Mouse (Mus musculus) urinary bladder, postnatal 36 days (tissue): Measurements from ENCODE around the gene Foxe3.
A peak's percentile ranks its signal among the peaks of the same experiment; 100 is the strongest.
"Not testable (repeated sequence)": the region's sequence is repeated elsewhere in the genome, so short reads cannot be mapped to it uniquely, and the experiment has no call there.

Experiments used
- DNase-seq, 2 experiments: peaks; one replicate each; pipeline ENCODE4 v3.0.0; 2022; ENCODE audit warnings: low spot score in 2 of 2, mixed read lengths in 1 of 2

The Foxe3 gene

DNA sequence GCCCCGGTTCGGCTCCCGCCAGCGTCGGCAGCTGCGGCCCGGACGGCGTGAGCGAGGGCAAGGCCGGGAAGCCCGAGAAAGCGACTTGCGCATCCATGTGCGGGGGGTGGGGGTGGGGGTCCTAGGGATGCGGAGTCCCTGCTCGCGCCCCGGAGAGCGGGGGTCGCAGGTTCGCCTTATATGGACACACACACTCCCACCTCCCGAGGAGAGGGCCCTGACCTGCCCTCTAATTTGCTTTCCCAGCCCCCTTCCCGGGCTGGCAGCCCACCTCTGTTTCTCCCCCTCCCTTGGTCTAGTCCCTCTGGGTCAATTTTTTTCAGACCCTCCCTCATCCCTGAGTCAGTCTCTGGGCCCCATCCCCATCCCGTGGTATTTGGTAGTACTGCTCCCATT, at the start of gene Foxe3:
TSS of gene Foxe3 (minus strand) at position 97 of the 396 bp plus-strand sequence.
- DNase-seq = no peak

GRCm38 (mm10) chr4:114973229-114973740, 47.5 kb upstream of the Foxe3 start:
- no peak for DNase-seq

DNA sequence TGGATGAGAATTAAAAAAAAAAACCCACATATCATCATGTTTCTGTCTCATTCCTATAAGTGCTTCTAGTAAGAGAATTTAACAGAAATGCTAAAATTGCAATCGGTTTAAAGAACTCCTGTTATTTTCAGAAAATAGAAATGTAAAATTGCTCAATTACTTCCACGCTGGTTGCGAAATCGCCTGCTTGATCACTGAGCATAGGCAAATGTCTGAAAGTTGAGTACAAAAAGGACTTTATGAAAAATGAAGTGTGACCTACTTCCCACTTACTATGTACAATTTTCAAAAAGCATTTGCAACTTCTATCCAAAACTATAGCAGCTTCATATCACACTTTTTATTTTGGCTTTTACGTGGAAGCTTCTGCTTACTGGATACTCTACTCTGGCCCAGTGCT, 44.9 kb upstream of the Foxe3 start:
- DNase-seq = no peak

DNA sequence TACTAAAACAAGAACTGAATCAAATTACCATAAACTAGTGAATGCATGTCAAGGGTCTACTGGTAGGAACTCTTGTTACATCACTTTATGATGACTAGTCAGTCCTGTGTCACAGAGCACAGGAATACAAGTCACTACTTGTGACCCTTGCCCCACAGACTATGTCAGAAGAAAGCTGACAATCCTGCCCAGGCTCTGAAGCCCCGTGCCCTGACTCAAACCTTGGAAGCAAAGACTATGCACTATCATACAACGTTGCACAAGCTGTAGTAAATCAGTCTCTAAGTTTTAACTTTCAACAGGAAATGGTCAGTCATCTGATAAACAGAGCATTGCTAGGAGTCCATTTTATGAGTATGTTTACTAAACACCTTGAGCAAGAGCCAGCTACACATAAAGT, 35.1 kb upstream of the Foxe3 start:
- DNase-seq = not testable (repeated sequence)

DNA sequence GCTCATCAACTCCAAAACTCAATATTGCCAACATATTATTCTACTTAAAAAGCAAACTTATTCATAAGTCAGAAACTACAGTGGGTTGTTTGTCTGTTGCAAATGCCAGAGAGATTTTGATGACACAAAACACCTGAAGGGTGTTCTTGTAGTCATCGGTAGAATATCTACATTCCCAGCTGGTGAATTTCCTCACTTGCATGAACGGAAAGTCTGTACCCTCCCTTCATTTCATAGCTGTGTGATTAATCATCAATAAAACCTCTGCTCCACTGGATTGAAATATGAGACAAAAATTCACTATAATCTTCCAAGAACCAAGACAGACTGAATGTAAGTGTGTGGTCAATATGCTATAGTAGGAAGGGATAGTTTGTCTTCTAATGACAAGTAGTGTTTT, 33.7 kb upstream of the Foxe3 start:
- DNase-seq = no peak

GRCm38 (mm10) chr4:114958786-114959185, 33.0 kb upstream of the Foxe3 start:
- DNase-seq = no peak

GRCm38 (mm10) chr4:114958231-114958630, 32.4 kb upstream of the Foxe3 start:
- DNase-seq = no peak

GRCm38 (mm10) chr4:114957403-114957802, 31.6 kb upstream of the Foxe3 start:
- DNase-seq = no peak

GRCm38 (mm10) chr4:114953172-114953571, 27.4 kb upstream of the Foxe3 start:
- DNase-seq = no peak

DNA sequence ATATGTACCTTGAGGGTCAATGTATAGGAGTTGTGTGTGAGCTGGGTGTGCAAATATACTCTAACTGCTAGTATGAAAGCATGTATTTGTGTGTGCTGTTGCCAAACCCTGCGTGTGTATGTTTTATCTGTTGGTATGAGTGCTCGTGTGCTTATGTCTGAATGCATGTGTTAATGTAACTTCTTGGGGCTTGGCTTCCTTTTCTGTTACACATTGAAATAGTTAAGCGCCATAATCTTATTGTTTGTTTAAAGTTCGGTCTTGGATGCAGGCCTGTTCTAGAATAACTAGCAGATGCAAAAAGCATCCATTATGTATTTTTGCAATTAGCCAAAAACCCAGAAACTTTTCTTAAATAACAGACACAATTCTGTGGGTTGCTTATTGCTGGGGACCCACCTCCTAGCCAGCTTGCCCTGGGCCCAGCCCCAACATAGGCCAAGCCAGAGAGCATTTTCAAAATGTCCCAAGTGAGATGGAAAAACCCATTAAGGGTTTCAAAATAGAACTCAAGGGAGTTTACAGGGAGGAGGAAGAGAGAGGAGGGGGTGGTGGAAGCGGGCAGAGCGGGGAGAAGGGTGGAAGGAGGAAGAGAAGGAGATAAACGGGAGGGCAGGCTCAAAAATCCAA, 22.2 kb upstream of the Foxe3 start:
- no peak for DNase-seq

DNA sequence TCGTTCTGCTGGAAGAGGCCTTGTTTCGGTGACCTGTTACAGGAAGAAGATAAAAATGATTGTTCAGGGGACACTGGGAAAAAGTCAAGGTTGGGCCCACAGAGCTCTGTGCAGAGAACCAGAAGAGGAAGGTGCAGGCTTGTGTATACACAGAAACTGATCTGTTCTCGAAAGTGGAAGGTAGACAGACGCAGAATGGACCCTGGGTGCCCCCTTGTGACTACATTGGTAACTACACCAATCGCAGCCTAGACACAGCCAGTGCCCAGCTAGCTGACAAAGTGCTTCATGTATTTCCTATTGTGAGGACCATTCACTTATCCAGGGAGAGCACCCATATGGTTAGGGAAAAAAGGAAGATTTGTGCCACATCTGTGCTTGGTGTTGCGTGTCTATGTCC, 21.6 kb upstream of the Foxe3 start:
- DNase-seq = peak; percentile 72 to 81

GRCm38 (mm10) chr4:114946416-114946815, 20.6 kb upstream of the Foxe3 start:
- DNase-seq = no peak

GRCm38 (mm10) chr4:114945021-114945420, 19.2 kb upstream of the Foxe3 start:
- peak in 1 of 2 experiments; percentile 45 for DNase-seq

GRCm38 (mm10) chr4:114942583-114942982, 16.8 kb upstream of the Foxe3 start:
- DNase-seq = no peak

- DNase-seq = no peak
Observed at GRCm38 (mm10) chr4:114942112-114942511, 16.3 kb upstream of the Foxe3 start.

DNA sequence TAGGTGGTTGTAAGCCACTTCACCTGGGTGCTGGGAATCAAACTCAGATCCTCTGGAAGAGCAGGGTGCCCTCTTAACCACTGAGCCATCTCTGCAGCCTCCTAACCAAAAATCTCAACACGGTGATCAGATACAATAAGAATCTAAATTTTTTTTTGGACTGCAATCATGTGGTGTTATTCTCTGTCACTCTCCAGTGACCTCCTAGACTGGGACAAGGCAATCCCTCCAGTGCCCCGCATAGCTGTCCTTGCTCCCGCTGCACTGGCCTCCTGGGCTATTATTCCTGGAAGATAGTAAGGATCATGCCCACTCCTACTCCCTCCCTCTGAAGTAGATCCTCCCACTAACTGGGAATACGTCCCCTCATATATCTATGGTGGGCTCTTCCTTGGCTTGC, 15.5 kb upstream of the Foxe3 start:
- no peak for DNase-seq

DNA sequence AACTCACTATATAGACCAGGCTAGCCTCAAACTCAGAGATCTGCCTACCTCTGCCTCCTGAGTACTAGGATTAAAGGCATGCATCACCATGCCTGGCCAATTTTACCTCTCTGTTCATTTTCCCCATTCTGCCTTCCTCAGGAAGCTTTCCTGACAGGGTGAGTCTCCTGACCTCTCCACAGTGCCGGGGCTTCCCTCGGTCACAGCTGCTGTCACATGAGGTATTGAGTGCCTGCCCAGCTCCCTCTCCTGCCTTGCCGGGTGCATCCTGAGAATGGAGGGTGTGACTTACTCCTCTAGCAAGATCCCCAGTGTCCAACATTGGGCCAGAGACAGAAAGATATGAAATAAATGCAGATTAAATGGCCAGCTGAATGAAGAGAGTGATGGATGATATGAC, 12.4 kb upstream of the Foxe3 start:
- DNase-seq = no peak

DNA sequence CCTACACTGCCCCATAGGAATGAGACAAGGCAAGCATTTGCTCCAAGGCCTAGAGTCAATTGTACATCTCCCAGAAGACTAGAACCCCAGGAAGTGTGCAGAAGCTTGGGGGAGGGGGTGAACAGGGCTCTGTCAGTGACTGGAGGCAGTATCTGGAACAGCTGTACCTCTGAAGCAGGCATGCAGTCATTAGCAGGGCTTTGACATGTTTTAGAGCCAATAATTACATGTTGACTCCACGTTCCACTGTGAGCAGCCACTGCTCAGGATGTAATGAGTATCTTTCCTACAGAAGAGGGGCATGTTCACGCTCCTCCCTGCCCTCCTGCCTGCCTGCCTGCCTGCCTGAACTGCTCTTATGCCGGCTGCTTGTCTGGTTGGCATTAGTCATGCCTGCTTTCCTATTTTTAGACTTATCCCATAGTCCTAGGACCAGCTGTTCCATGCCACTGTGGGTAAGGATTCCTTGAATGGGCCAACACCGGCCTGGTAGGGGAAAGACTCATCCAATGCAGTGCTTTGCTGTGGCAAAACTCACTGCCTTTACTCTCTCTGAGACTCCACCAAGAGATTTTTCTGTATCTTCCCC, 11.7 kb upstream of the Foxe3 start:
- DNase-seq = no peak

DNA sequence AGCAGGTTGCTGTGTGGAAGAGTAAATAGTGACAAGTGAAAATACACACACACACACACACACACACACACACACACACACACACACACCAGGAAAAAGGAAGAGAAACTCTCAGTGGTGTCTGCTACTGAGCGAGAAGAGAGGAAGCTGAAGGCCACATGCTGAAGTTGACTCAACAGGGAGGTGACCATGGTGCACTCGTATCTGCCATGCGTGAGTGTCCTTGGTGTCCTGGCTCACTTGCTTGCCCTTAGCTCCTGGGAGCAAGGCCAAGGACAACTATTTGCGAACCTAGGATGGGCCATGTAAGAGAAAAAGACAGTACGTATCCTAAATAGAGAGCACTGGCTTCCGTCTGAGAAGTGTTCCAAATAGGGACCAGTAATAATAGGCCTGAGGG, 8.4 kb upstream of the Foxe3 start:
- DNase-seq = no peak

GRCm38 (mm10) chr4:114932747-114933146, 6.9 kb upstream of the Foxe3 start:
- no peak for DNase-seq

DNA sequence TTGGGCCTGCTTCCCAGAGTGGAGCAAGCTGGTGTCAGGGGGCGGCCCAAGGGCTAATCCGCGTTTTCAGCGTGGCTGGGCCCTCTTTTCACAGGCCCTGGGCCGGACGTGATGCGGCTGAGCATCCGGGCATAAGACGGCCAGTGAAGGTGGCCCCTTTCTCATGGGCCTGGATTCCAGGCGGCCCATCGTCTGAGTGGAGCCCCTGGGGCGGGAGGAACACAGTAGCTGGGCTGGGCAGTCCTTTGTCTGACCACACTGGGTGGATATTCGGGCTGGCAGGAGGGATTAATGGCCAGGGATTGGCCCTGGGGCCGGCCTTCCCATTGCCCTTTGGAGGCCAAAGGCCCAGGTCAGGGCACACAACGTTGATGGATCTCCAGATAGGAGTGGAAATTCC, 3.3 kb upstream of the Foxe3 start:
- no peak for DNase-seq

DNA sequence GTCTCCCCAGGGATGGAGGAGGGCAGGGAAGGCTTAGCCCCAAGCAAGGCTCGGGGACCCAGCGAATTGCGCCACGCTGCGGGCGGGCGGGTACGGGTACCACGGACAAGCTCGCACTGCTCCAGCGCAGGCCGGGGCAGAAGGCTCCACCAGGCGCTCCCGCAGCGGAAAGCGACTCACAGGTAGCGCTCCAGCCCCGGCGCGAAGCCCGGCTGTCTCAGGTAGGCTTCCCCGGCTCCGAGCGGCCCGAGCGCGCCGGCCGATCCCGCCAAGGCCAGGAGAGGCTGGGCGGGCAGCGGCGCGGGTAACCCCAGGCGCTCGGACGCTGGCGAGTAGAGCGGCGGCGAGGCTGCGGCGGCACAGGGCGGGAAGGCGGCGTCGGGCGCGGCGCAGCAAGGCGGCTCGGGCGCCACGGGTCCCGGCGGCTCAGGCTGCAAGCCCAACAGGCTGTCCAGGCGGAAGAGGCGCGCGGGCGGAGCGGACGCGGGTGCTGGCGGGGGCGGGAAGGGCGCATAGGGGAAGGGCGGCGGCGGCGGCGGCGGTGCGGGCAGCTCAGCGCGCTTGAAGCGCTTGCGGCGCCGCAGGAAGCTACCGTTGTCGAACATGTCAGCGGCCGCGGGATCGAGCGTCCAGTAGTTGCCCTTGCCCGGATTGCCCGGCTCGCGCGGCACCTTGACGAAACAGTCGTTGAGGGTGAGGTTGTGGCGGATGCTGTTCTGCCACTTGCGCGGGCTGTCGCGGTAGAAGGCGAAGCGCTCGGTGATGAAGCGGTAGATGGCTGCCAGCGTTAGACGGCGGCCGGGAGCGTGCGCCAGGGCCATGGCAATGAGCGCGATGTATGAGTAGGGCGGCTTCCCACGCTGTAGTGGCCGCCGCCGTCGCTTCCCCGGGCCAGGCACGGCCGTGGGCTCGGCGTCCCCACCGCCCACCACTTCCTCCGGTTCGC, 569 bp downstream of the Foxe3 start:
- DNase-seq = peak in 1 of 2 experiments; percentile 17
